Comparison of ENCODE assay signal across 19 mouse cellular contexts in genomic region chr11:35732366-35732765, GRCm38 (mm10). TPM values are rescaled to one million over a fixed set of nuclear protein-coding genes. Genes with fewer than 3 reads are reported as not detected.
DNase-seq lines count a peak whose midpoint lies in the region; ATAC-seq lines count a peak whose summit lies in the region.
"Had no signal": no experiment of that assay in that cellular context is flagged by ENCODE, and none has a peak within 500 bp of the region (broad histone marks: within the 10 kb centered on the region; RNA-seq: fewer than 3 reads in every experiment).

No protein-coding gene starts in this region.

- H3K9me3 ChIP-seq in intestine, embryonic 15.5 days, result no peaks in the 10 kb centered on the region
- H3K9me3 ChIP-seq: embryonic facial prominence, embryonic 13.5 days; limb, embryonic 15.5 days; midbrain, embryonic 13.5 days; neural tube, embryonic 12.5 days had no signal

- H3K27me3 ChIP-seq in intestine, embryonic 15.5 days (replicated peaks), result no peaks in the 10 kb centered on the region
- H3K27me3 ChIP-seq: embryonic facial prominence, embryonic 13.5 days; limb, embryonic 15.5 days; midbrain, embryonic 13.5 days; neural tube, embryonic 12.5 days had no signal

- no peak overlapping the region for H3K9ac ChIP-seq in intestine, embryonic 15.5 days
- H3K9ac ChIP-seq: embryonic facial prominence, embryonic 13.5 days; limb, embryonic 15.5 days; midbrain, embryonic 13.5 days; neural tube, embryonic 12.5 days had no signal

- H3K4me2 ChIP-seq in intestine, embryonic 15.5 days (replicated peaks), result no peak overlapping the region
- H3K4me2 ChIP-seq: embryonic facial prominence, embryonic 13.5 days; limb, embryonic 15.5 days; midbrain, embryonic 13.5 days; neural tube, embryonic 12.5 days had no signal

- H3K36me3 ChIP-seq in intestine, embryonic 15.5 days, result no peaks in the 10 kb centered on the region
- H3K36me3 ChIP-seq: embryonic facial prominence, embryonic 13.5 days; limb, embryonic 15.5 days; midbrain, embryonic 13.5 days; neural tube, embryonic 12.5 days had no signal

- WGBS in intestine, embryonic 15.5 days, result 42% methylated on average over 1 of the region's 1 CpGs

- H3K4me1 ChIP-seq in intestine, embryonic 15.5 days (replicated peaks), result 0 out of 2 replicates have a peak, but pooled peaks cover 3% of the 10 kb centered on the region
- H3K4me1 ChIP-seq: limb, embryonic 15.5 days; midbrain, embryonic 13.5 days had no signal

- H3K27ac ChIP-seq in intestine, embryonic 15.5 days, result no peak overlapping the region
- H3K27ac ChIP-seq: embryonic facial prominence, embryonic 13.5 days; heart, adult 2 months; limb, embryonic 15.5 days; midbrain, embryonic 13.5 days; neural tube, embryonic 12.5 days; stomach, postnatal 0 days had no signal

- peak; percentile 46 for DNase-seq in kidney, adult 18-20 months
- no peak for DNase-seq in kidney, postnatal 4 days
- peak; percentile 64 for DNase-seq in R1 (ENCODE audit: low read depth, low spot score)
- peak; percentile 78 to 80 for DNase-seq in kidney, postnatal 36 days
- no peak for DNase-seq in layer of hippocampus, postnatal 10 days (ENCODE audit: low spot score in 2 of 2)
- DNase-seq: adrenal gland, postnatal 25 days; cerebellum, adult 2 months; cerebellum, postnatal 36 days; gastrocnemius, postnatal 25 days; heart, adult 2 months; lung, postnatal 10 days had no signal

- no peak overlapping the region for H3K4me3 ChIP-seq in intestine, embryonic 15.5 days (replicated peaks)
- H3K4me3 ChIP-seq: embryonic facial prominence, embryonic 13.5 days; heart, adult 2 months; limb, embryonic 15.5 days; midbrain, embryonic 13.5 days; neural tube, embryonic 12.5 days had no signal

- ATAC-seq in intestine, embryonic 15.5 days, result peak; percentile 39
- ATAC-seq in frontal cortex, adult (ENCODE audit: low TSS enrichment), result no peak
- ATAC-seq: forebrain, embryonic 14.5 days; midbrain, embryonic 13.5 days had no signal

RNA-seq across cellular contexts. Expression of gene Pank3, which starts 36.9 kb away (rescaled TPM):
- polyA plus RNA-seq in intestine, embryonic 15.5 days (2015; fragmentation: Nextera tagmentation; extraction: Ambion mirVana), result 28.2 and 28.3 TPM in 2 replicates
- total RNA-seq in layer of hippocampus, postnatal 10 days (2021), result 10 to 100 TPM; 63.3 to 64.6 TPM

Comparison
In these comparisons a context has a peak if more than half of its experiments do, and no peak if none do; other contexts are left out.
1. DNase-seq: peak in kidney, adult 18-20 months (single experiment), R1 (single experiment) and kidney, postnatal 36 days (2 of 2); none in kidney, postnatal 4 days (0 of 2) and layer of hippocampus, postnatal 10 days (0 of 2).